Mouse (Mus musculus) layer of hippocampus, postnatal 25 days (tissue): ENCODE measurements around the gene Gm10803. TPM values are rescaled to one million over a fixed set of nuclear protein-coding genes. Genes with fewer than 3 reads are reported as not detected.
"Not testable (repeated sequence)": the region's sequence is repeated elsewhere in the genome, so short reads cannot be mapped to it uniquely, and the experiment has no call there.

Experiments used
- DNase-seq, 2 experiments: peaks; one replicate each; pipeline ENCODE4 v3.0.0; 2022; ENCODE audit warnings: mixed read lengths in 2 of 2, low spot score in 1 of 2; ENCODE audit errors: extremely low spot score in 1 of 2
- total RNA-seq, 2 experiments: library from RNA; stranded (reverse); gene quantifications; 2 replicates each; pipeline ENCODE4 v1.2.3; 2021

Gm10803 gene
- total RNA-seq: not detected

- DNase-seq: not testable (repeated sequence)
Measured at GRCm38 (mm10) chr2:93560268-93560667, at the start of gene Gm10803. Gene Gm10803, plus strand, starts transcription at chr2:93560568.

- no peak for DNase-seq
Measured at GRCm38 (mm10) chr2:93510839-93511238, 49.5 kb upstream of the Gm10803 start.

- no peak for DNase-seq
Measured at GRCm38 (mm10) chr2:93512130-93512529, 48.2 kb upstream of the Gm10803 start.

GRCm38 (mm10) chr2:93515246-93515645, 45.1 kb upstream of the Gm10803 start:
- DNase-seq: no peak

GRCm38 (mm10) chr2:93521042-93521441, 39.3 kb upstream of the Gm10803 start:
- DNase-seq: peak in 1 of 2 experiments; percentile 37

GRCm38 (mm10) chr2:93521571-93521970, 38.8 kb upstream of the Gm10803 start:
- no peak for DNase-seq

GRCm38 (mm10) chr2:93522005-93522404, 38.4 kb upstream of the Gm10803 start:
- DNase-seq: no peak

- DNase-seq: no peak
Measured at GRCm38 (mm10) chr2:93525033-93525762, 35.2 kb upstream of the Gm10803 start.

- DNase-seq: no peak
Measured at GRCm38 (mm10) chr2:93529602-93530001, 30.8 kb upstream of the Gm10803 start.

- no peak for DNase-seq
Measured at GRCm38 (mm10) chr2:93533891-93534290, 26.5 kb upstream of the Gm10803 start.

GRCm38 (mm10) chr2:93537385-93537967, 22.9 kb upstream of the Gm10803 start:
- no peak for DNase-seq

GRCm38 (mm10) chr2:93538140-93538539, 22.2 kb upstream of the Gm10803 start:
- no peak for DNase-seq

- no peak for DNase-seq
Measured at GRCm38 (mm10) chr2:93541771-93542170, 18.6 kb upstream of the Gm10803 start.

- DNase-seq: no peak
Measured at GRCm38 (mm10) chr2:93552676-93553521, 7.5 kb upstream of the Gm10803 start.

GRCm38 (mm10) chr2:93553905-93554304, 6.5 kb upstream of the Gm10803 start:
- no peak for DNase-seq

- no peak for DNase-seq
Measured at GRCm38 (mm10) chr2:93565647-93566046, 5.3 kb downstream of the Gm10803 start.

- DNase-seq: no peak
Measured at GRCm38 (mm10) chr2:93567675-93568074, 7.3 kb downstream of the Gm10803 start.

- peak in 1 of 2 experiments; percentile 12 for DNase-seq
Measured at GRCm38 (mm10) chr2:93572565-93572964, 12.2 kb downstream of the Gm10803 start.

GRCm38 (mm10) chr2:93581271-93581670, 20.9 kb downstream of the Gm10803 start:
- no peak for DNase-seq

GRCm38 (mm10) chr2:93585821-93586220, 25.5 kb downstream of the Gm10803 start:
- DNase-seq: no peak

- no peak for DNase-seq
Measured at GRCm38 (mm10) chr2:93587446-93587845, 27.1 kb downstream of the Gm10803 start.
